Mouse (Mus musculus): ENCODE measurements around the gene Gm49380.
A peak's percentile ranks its signal among the peaks of the same experiment; 100 is the strongest.

Gm49380 gene

GRCm38 (mm10) chr9:44073115-44073514, 40.2 kb downstream of the Gm49380 start:
- DNase-seq: no peak

DNA sequence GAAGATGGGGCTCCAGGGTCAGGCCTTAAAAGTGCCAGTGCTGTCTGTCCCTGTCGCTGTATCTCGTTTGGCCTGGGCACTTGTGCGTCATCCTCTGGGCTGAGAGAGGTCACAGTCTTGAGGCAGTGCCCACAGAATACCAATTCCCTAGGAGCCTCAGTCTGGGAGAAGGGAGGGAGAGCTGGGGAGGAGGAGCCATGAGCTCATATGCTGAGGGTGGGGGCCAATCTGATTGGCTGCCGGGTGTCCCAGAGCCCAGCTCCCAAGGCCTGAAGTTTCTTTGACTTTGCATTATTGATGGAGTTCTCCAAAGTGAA, 40.7 kb downstream of the Gm49380 start:
- DNase-seq: no peak

- DNase-seq: no peak
These were observed 41.2 kb downstream of the Gm49380 start for GRCm38 (mm10) chr9:44071914-44072598.

GRCm38 (mm10) chr9:44070844-44071231, 42.5 kb downstream of the Gm49380 start:
- no peak for DNase-seq

GRCm38 (mm10) chr9:44070113-44070843, 43.0 kb downstream of the Gm49380 start:
- DNase-seq: no peak

- DNase-seq: no peak
These were observed 44.0 kb downstream of the Gm49380 start for GRCm38 (mm10) chr9:44069252-44069651.

DNA sequence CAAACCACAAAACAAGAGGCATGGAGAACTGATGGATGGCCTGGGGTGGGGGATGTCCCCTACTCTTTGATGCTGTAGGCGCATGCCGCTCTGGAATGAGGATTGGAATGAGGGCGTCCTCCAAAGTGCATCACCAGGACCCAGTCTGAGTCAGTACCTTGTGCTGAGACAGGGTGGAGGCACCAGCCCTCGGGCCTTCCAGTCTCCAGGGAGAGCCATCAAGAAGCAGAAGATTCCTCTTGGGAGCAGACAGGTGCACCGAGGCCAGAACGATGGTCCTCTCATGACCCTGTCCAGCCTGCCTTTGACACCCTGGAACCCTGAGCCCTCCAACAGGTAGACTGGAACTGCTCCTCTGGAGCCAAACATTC, 45.4 kb downstream of the Gm49380 start:
- DNase-seq: peak; percentile 16

DNA sequence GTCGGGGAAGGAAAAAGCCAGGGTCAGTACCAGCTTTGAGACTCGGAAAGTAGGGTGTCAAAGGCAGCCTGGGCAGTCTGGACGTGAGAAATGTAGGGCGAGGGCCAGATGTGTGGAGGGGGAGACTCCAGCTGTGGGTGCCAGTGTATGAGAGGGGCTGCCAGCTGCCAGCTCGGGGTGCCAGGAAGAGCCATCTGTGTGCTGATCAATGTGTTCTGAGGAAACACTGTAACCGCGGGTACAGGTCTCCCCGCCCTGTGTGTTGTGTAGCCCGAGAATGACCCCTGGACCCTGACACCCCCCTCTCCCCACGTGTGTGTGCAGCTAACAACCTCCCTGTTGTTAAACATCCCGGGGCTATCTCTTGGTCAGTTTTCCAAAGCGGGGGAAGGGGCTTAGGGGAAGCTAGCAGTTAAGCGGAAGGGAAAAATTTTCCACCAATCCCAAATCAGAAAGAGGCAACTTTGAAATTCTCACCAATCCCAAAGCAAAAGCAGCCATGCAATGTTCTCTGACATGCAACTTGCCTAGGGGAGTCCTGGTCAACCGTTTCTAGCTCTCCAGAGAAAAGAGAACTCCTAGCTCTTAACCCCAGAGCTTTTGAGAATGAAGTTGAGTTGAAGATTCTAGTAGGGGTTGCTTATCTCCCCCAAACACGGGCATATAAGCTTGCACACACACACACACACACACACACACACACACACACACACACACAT, 45.9 kb downstream of the Gm49380 start:
- peak; percentile 76 for DNase-seq

- peak; percentile 100 for DNase-seq
These were observed 46.5 kb downstream of the Gm49380 start, which contains the start of gene Usp2 for GRCm38 (mm10) chr9:44066785-44067225. TSS of gene Usp2 (plus strand) at chr9:44067021.

DNA sequence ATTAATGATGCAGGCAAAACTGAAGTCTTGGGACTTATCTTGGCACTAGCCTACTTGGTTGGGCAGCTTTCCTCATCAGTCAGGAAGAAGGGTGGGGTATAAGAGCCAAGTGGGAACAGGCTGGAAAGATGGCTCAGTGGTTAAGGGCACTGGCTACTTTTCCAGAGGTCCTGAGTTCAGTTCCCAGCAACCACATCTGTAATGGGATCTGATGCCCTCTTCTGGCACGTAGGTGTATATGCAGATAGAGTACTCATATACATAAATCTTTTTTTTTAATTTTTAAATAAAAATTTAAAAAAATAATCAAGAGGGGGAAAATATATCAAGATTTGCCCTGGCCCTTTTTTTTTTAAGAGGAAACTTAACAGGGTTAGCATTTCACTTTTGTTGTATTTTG, 48.1 kb downstream of the Gm49380 start:
- DNase-seq: no peak

DNA sequence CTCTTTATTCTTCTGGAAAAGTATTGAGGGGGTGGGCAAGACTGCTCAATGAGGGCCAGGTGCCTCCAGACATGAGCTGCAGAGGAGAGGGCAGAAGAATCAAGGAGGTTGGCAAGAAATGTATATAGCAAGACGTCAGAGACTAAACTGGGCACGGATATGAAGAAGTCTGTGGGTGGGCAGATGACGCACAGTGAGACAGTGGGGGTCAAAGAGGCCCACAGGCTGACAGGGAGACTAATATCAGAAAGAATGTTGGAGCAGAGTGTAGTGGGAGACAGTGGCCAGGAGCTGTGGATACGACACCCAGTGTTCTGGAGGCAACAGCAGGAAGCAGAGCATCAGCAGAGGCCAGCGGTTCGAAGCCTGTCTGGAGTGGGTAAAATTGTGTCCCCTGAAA, 54.7 kb downstream of the Gm49380 start:
- no peak for DNase-seq

GRCm38 (mm10) chr9:44053936-44054335, 59.4 kb downstream of the Gm49380 start:
- no peak for DNase-seq

DNA sequence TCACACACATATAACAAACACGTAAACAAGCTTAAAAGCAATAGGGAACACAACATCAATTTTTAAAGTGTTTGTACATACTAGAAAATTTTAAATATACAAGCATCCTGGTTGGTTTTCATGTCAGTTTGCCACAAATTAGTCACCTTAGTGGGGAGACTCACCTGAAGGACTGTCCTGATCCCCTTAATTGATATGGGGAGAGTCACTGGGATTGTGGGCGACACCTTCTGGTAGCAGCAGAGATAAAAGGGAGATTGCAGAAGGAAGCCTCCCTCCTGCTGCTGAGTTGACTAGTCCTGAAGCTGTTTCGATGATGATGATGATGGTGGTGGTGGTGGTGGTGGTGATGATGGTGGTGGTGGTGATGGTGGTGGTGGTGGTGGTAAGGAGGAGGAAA, 60.4 kb downstream of the Gm49380 start:
- peak; percentile 62 for DNase-seq

DNA sequence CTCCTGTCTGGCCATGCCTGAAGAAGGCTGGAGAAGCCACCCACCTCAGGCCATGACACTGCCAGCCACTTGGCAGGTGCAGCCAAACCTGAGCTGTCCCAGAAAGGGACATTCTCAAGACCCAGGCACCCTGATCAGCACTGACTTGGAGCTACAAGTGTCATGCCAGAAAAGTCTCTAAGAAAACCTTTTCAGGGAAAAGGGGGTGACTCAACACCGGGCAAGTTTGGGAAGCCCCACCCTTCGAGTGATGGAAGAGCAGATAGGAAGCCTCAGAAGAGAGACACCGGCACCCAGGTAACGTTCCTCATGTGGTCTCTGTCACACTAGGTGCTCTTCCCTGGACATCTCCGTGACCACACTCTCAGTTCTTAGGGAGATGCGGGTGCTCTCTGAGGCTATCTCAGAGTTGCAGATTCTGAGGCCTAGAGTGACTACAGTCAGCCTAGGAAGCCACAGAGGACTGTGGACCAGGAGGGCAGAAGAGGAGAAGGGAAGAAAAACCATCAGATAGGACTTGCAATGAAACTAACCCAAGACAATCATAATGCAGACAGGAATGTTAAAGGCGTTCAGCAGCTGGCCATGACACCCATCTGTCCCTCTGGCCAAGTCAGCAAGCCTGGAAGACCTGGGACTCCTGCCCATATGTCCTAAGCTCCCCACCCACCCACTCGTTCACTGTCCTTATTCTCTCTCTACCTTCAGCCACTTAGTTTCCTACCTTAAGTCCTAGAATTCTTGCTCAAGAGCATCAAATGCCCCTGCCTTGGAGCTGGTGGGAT, 63.7 kb downstream of the Gm49380 start:
- DNase-seq: no peak

- no peak for DNase-seq
These were observed 64.5 kb downstream of the Gm49380 start for GRCm38 (mm10) chr9:44048541-44049380.

GRCm38 (mm10) chr9:44047571-44048490, 65.5 kb downstream of the Gm49380 start:
- DNase-seq: no peak

GRCm38 (mm10) chr9:44047071-44047470, 66.2 kb downstream of the Gm49380 start:
- peak; percentile 87 for DNase-seq

GRCm38 (mm10) chr9:44046426-44046825, 66.9 kb downstream of the Gm49380 start:
- DNase-seq: peak; percentile 76

DNA sequence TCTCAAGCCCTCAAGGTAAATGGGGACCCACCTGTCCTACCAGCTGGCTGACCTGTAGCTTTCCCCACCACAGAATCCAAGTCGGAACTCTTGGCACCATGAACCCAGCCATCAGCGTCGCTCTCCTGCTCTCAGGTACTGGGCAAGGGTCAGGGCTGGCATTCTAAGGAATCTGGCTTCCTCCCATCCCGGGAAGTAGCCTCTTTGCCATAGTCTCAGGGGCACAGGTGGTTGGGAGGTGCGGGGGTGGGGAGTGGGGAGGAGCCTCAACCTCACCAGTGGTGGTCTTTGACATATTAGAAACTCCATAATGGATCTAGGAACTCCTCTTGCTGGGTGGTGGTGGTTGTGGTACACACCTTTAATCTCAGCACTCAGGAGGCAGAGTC, 67.4 kb downstream of the Gm49380 start:
- DNase-seq: peak; percentile 51

DNA sequence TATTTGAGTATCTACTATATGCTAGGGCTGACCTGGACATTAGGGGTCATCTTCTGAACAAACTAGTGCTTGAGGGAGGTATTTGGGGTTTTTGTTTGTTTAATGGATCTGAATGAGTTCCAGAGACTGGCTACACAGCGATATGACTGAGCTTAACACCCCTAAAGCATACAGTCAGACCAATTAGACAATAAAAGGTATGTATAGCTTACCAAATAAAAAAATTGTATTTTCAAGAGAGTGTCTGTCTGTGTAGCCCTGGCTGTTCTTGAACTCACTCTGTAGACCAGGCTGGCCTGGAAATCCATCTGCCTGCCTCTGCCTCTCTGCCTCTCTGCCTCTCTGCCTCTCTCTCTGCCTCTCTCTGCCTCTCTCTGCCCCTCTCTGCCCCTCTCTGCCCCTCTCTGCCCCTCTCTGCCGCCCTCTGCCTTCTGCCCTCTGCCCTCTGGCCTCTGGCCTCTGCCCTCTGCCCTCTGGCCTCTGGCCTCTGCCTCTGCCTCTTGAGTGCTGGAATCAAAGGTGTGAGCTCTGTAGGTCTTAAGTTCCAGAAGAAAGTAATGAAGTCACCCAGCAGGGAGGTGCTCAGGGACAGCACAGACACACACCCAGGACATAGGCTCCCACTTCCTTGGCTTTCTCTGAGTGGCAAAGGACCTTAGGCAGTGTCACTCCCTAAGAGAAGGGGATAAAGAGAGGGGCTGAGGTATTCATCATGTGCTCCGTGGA, 68.0 kb downstream of the Gm49380 start:
- DNase-seq: no peak

Measured in thymus, postnatal 14 days (tissue).